Mouse (Mus musculus) spleen, adult 2 months (tissue): ENCODE results near the gene Smg7. TPM values are rescaled to one million over a fixed set of nuclear protein-coding genes. Genes with fewer than 3 reads are reported as not detected.

Experiments
- DNase-seq, 2 experiments: peaks; one replicate each; pipeline versions ENCODE4 v3.0.0 to v3.0.0-alpha.2; 2012 to 2021; ENCODE audit warnings: low spot score in 2 of 2, low read depth in 1 of 2
- H3K27ac ChIP-seq: fragments of 200-500 bp; 2 replicates; pipeline ENCODE4 v1.5.1; 2012; ENCODE audit warnings: low read length, inconsistent platforms; ENCODE audit not compliant: insufficient read depth
- H3K27me3 ChIP-seq: fragments of 200-500 bp; 2 replicates; pipeline ENCODE4 v1.6.1; 2012; ENCODE audit warnings: mild to moderate bottlenecking, moderate library complexity, low read length, inconsistent platforms; ENCODE audit not compliant: control insufficient read depth, insufficient read depth
- H3K36me3 ChIP-seq: fragments of 200-500 bp; 2 replicates; pipeline ENCODE4 v1.6.1; 2012; ENCODE audit warnings: mild to moderate bottlenecking, low read length, inconsistent platforms; ENCODE audit not compliant: control insufficient read depth, insufficient read depth
- H3K4me1 ChIP-seq: fragments of 200-500 bp; 2 replicates; pipeline ENCODE4 v1.6.1; 2011; ENCODE audit warnings: inconsistent platforms; ENCODE audit not compliant: control insufficient read depth, insufficient read depth, insufficient read length
- H3K4me3 ChIP-seq: fragments of 200-500 bp; 2 replicates; pipeline ENCODE4 v1.5.1; 2011; ENCODE audit warnings: mild to moderate bottlenecking, inconsistent platforms; ENCODE audit not compliant: insufficient read depth, insufficient read length; ENCODE audit errors: extremely low read depth
- CTCF ChIP-seq: fragments of 200-500 bp; IDR thresholded peaks from 2 replicates; pipeline ENCODE4 v1.5.1; 2011; ENCODE audit warnings: mild to moderate bottlenecking, inconsistent platforms; ENCODE audit not compliant: insufficient read depth, insufficient read length, insufficient replicate concordance; ENCODE audit errors: extremely low read depth
- POLR2A ChIP-seq: fragments of 200-500 bp; IDR thresholded peaks from 2 replicates; pipeline ENCODE4 v1.6.1; 2011; ENCODE audit warnings: low read depth, low read length, inconsistent platforms
- WGBS: fragments of 180-500 bp; shearing (Covaris S2); methylation state at CpG from one replicate; pipeline ENCODE4 v1.1.7; 2018; 5-methylcytosine and 5-hydroxymethylcytosine counted together
- polyA plus RNA-seq: library from polyadenylated mRNA; depleted of rRNA; stranded (reverse); fragments of >200 nt; gene quantifications from 2 replicates; pipeline ENCODE4 v1.2.3, GENCODE M21; 2012

Smg7 gene
- polyA plus RNA-seq, 1 experiment = 30.7 TPM

DNA sequence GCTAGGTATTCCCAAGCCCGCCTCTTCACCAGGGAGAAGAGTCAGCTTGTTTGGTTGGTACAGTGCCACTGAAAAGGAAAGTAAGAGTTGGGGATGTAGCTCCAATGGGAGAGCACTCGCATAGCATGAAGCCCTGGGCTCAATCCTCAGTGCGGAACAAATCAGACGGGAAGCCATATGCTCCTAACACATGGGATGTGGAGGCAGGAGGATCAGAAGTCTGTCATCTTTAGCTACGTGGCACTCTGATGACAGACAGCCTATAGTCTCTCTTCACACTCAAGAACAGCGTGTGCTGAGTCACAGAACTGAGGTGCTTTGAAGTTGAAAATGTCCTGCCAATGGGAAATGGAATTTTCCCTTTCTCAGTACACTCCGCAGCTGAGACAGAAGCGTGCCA is 71.4 kb downstream of the Smg7 start:
- DNase-seq = no peak
- peaks cover 25% of the 10 kb centered on the region for H3K36me3 ChIP-seq
- H3K4me3 ChIP-seq = no peak overlapping the region
- H3K27ac ChIP-seq = no peak overlapping the region
- no peaks in the 10 kb centered on the region for H3K4me1 ChIP-seq
- 94% methylated on average over 8 of the region's 8 CpGs for WGBS
- no peaks in the 10 kb centered on the region for H3K27me3 ChIP-seq
- TF ChIP-seq POLR2A (no peak), CTCF (no peak)

DNA sequence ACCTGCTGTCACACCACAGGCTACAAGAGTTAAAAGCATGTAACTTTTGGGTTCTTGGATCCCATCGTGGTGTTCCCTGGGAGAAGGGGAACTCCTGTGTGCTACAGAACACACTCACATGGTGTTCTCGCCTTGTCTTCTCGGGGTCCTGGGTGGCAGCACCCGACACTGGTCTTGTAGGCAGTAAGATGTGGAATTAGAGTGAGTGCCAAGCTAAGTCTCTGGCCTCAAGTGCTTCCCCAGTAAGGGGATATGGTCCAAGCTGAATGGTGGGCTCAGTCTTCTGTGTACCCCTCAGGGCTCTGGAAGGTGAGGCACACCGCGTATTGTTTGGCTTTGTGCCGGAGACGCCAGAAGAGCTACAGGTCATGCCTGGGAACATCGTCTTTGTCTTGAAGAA is 72.4 kb downstream of the Smg7 start:
- 88% methylated on average over 9 of the region's 9 CpGs for WGBS
- Histone ChIP-seq H3K27me3 (no peaks in the 10 kb centered on the region), H3K4me3 (no peak overlapping the region), H3K27ac (no peak overlapping the region), H3K4me1 (no peaks in the 10 kb centered on the region), H3K36me3 (peaks cover 27% of the 10 kb centered on the region)
- DNase-seq = no peak
- TF ChIP-seq POLR2A = no peak
- no peak for TF ChIP-seq CTCF

DNA sequence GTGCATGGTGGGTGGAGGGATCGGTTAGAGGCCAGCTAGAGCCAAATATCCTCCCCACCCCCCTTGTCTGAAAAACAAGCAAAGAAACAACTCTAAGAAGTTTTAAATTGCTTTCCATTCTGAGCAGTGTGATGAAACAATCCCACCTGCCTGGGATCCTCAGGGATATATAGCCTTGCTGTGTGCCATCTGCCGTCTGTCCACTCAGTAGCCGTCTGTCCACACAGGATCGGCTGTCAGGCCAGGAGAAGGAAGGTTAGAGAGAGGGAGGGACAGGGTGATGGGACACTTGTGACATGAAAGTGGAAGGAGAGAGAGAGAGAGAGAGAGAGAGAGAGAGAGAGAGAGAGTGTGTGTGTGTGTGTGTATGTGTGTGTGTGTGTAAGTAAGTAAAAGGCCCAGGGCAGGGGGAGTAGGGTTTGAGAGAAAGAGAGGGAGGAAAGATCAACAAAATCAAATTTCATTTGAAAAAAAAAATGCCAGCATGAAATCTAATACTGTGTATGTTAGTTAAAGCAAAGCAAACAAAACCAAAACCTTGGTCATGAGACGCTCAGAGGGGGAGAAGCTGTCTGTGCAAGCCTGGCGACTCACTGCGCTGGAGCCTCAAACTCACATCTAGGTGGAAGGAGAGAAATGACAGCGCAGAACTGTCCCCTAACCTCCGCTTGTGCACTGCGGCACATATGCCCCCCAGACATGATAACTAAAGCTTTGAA is 73.7 kb downstream of the Smg7 start:
- H3K36me3 ChIP-seq = peaks cover 29% of the 10 kb centered on the region
- 92% methylated on average over 10 of the region's 10 CpGs for WGBS
- TF ChIP-seq CTCF (no peak), POLR2A (no peak)

DNA sequence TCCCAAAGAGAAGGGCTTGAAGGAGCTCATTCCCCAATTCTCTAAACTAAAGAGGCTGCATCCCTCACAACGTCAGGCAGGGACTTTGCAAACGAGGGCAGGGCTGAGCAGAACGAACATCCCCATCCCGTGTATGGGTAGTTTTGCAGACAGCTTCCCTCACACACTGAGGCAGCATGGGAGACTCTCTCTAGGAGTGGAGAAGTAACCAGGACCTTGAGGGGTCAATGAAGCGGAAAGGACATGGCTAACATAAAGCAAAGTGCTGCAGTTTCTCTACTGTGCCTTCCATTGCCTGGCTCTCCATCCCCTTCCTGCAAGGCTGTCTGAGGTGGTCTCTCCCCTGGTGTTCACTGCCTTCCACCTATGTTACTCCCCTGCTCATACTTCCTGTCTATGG is 74.3 kb downstream of the Smg7 start:
- Histone ChIP-seq H3K27me3 (no peaks in the 10 kb centered on the region), H3K36me3 (peaks cover 32% of the 10 kb centered on the region), H3K4me1 (no peaks in the 10 kb centered on the region), H3K4me3 (no peak overlapping the region), H3K27ac (no peak overlapping the region)
- DNase-seq = no peak
- TF ChIP-seq POLR2A = no peak
- no peak for TF ChIP-seq CTCF
- WGBS = 92% methylated on average over 5 of the region's 5 CpGs

More for the DNA sequence above, 73.7 kb downstream of the Smg7 start:
- Histone ChIP-seq H3K4me1 (no peaks in the 10 kb centered on the region), H3K27me3 (no peaks in the 10 kb centered on the region), H3K27ac (no peak overlapping the region), H3K4me3 (no peak overlapping the region)
- no peak for DNase-seq

DNA sequence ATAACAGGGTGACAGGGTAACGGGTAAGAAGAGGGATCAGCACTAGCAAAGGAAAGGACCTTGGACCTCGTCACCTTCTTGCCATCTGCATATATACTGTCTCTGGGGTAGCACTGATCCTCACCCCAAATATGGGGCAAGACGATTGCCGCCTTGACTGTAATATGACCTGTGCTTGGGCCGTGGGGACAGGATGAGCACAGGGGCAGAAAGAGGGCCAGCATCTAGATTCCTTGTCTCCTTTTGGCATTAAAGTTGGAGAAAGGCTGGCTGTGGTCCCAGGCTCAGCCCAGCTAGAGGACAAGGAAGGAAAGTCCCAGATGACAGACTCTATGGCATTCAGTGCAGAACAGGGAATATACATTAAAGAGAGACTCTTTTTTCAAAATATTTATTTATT is 76.0 kb downstream of the Smg7 start:
- Histone ChIP-seq H3K4me1 (no peaks in the 10 kb centered on the region; the same call in 1 of the 2 replicates), H3K4me3 (no peak overlapping the region), H3K27me3 (no peaks in the 10 kb centered on the region), H3K27ac (no peak overlapping the region), H3K36me3 (peaks cover 34% of the 10 kb centered on the region)
- DNase-seq = no peak
- WGBS = 91% methylated on average over 5 of the region's 5 CpGs
- TF ChIP-seq CTCF (no peak), POLR2A (no peak)

DNA sequence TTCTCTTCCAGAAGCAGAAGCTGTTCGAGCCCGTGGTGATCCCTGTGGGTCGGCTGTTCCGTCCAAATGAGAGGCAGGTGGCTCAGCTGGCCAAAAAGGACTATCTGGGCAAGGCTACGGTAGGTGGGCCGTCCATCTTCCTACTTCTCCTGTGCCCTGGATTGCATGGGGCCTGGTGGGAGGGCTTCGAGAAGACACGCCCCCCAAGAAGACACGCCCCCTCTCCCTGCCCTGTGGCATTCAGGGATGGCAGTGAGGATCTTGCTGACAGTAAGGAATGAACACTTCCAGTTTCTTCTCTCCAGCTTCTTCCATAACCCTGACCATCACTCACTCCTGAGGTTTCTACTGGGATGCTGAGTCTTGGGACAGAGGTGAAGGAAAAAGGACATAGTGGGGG is 78.2 kb downstream of the Smg7 start:
- no peak overlapping the region for H3K4me3 ChIP-seq
- H3K36me3 ChIP-seq = peaks cover 37% of the 10 kb centered on the region
- WGBS = 89% methylated on average over 9 of the region's 9 CpGs
- DNase-seq = no peak
- H3K27me3 ChIP-seq = no peaks in the 10 kb centered on the region
- no peak for TF ChIP-seq POLR2A
- TF ChIP-seq CTCF = no peak
- H3K4me1 ChIP-seq = peaks cover 6% of the 10 kb centered on the region
- no peak overlapping the region for H3K27ac ChIP-seq

DNA sequence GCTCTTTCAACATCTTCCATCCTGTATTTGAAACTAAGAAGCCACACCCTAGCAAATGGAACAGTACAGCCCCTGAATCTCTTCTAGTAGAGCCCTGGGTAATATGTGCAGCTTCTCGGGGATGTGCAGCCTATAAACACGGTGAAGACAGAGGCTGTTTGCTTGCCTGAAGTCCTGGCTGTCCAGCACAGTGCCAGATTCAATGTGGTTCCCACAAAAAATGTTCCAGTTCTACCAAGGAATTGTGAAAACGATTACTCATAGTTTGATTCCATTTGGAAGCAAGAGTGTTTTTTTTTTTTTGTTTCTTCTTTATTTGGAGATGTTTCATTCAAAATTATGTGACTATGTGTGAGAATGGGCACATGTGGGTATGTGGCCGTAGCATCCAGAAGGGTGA is 80.7 kb downstream of the Smg7 start:
- H3K27me3 ChIP-seq = no peaks in the 10 kb centered on the region
- no peak overlapping the region for H3K27ac ChIP-seq
- 88% methylated on average over 4 of the region's 4 CpGs for WGBS
- no peak for DNase-seq
- peaks cover 37% of the 10 kb centered on the region for H3K36me3 ChIP-seq
- H3K4me3 ChIP-seq = no peak overlapping the region
- peaks cover 20% of the 10 kb centered on the region for H3K4me1 ChIP-seq
- TF ChIP-seq CTCF (no peak), POLR2A (no peak)
